Mouse (Mus musculus): Measurements from ENCODE around the gene Psmb5. TPM values are rescaled to one million over a fixed set of nuclear protein-coding genes. Genes with fewer than 3 reads are reported as not detected.

The Psmb5 gene
- polyA plus RNA-seq, 1 experiment from 2014 or later = 251 TPM

DNA sequence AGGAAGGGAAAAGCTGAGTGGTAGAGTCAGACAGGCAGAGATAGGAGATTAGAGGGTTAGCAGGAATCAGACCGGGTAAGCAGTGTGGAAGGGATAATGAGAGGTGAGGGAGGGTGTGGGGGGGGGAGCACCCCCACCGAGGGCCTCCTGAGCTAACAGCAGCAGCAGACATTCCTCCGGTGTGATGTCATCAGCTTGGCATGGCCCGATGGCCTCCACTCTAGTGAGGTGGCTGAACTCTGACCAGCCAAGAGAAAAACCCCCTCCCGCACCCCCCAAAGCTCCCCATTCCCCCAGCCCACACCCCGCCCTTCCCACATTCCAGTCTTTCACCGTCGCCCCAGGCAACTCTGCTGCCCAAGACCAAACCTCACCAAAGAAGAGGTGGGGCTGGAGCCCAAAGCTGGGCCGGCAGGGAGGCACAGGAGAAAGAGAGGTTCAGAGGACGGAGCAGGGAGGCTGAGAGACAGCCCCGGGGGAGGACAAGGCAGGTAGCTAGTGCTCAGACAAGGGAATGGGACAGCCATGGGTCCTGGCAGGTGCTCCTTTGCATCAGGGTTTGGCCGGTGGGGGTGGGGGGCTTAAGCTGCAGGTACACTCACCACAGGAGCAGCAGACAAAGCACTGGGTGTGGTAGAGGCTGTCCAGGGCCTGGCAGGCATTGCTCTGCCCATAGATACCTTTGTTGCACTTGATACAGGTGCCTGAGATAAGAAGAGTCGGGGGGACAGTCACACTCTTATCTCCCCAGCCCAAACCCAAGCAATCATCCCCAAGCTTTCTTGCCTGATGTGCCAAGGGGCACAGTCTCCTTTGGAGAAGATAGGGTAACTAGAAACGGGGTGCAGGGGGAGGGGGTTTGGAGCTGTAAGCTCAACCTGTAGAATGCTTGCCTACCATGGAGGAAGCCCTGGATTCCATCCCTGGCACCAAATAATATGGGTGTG, 44.8 kb downstream of the Psmb5 start:
- Histone ChIP-seq H3K36me3 (ENCODE audit: insufficient read depth, low read length) (0 out of 2 replicates have a peak, but pooled peaks cover 6% of the 10 kb centered on the region), H3K4me2 (replicated peaks; ENCODE audit: low read depth, low read length) (peak overlapping the region; percentile 78), H3K4me1 (ENCODE audit: insufficient read depth, low read depth, low read length) (peaks cover 18% of the 10 kb centered on the region), H3K9ac (replicated peaks; ENCODE audit: low read depth) (no peak overlapping the region), H3K27ac (ENCODE audit: low read length) (peak overlapping the region; percentile 90), H3K27me3 (replicated peaks; ENCODE audit: insufficient read depth, low read length) (no peaks in the 10 kb centered on the region), H3K9me3 (ENCODE audit: low read length) (no peaks in the 10 kb centered on the region), H3K4me3 (ENCODE audit: low read depth, low read length) (no peak overlapping the region)
- TF ChIP-seq CTCF (IDR thresholded peaks at IDR 0.05) (no peak), EP300 (IDR thresholded peaks at IDR 0.05) (peak; percentile 27; the same call in 1 of the 2 replicates)
- 18% methylated on average over 14 of the region's 14 CpGs for WGBS
- peak; percentile 69 for ATAC-seq
- peak; percentile 90 for DNase-seq (ENCODE audit: low spot score)

DNA sequence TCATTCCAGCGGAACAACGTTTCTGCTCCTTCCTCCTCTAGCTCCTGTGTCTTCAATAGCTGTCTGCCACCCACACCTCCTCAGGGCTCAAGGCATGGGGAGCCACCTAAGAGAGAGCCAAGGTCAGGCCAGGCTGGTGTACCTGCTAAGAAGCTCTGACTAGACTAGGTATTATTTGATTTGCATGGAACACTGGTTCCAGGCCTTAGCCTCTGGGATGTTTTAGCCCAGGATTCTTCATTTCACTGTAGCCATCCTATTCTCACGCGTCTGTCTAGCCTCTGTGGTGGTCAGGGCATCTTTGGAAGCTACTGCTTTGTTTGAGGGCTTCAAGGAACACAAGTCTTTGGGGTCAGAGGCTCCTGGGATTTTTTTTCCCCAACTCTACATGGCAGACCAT, 45.7 kb downstream of the Psmb5 start:
- H3K4me3 ChIP-seq (ENCODE audit: low read depth, low read length) = no peak overlapping the region
- peak overlapping the region; percentile 90; the same call in 1 of the 2 replicates for H3K27ac ChIP-seq (ENCODE audit: low read length)
- DNase-seq (ENCODE audit: low spot score) (no peak), ATAC-seq (no peak)
- peaks cover 18% of the 10 kb centered on the region for H3K4me1 ChIP-seq (ENCODE audit: insufficient read depth, low read depth, low read length)
- H3K9ac ChIP-seq (replicated peaks; ENCODE audit: low read depth) = no peak overlapping the region
- H3K4me2 ChIP-seq (replicated peaks; ENCODE audit: low read depth, low read length) = no peak overlapping the region
- H3K9me3 ChIP-seq (ENCODE audit: low read length) = no peaks in the 10 kb centered on the region
- 0 out of 2 replicates have a peak, but pooled peaks cover 10% of the 10 kb centered on the region for H3K36me3 ChIP-seq (ENCODE audit: insufficient read depth, low read length)
- TF ChIP-seq EP300 (IDR thresholded peaks at IDR 0.05) = no peak
- TF ChIP-seq CTCF (IDR thresholded peaks at IDR 0.05) = no peak
- WGBS = 47% methylated on average over 4 of the region's 4 CpGs
- H3K27me3 ChIP-seq (replicated peaks; ENCODE audit: insufficient read depth, low read length) = no peaks in the 10 kb centered on the region

- peak overlapping the region; percentile 68 for H3K27ac ChIP-seq (ENCODE audit: low read length)
- DNase-seq (ENCODE audit: low spot score) = peak; percentile 25
- H3K27me3 ChIP-seq (replicated peaks; ENCODE audit: insufficient read depth, low read length) = no peaks in the 10 kb centered on the region
- peaks cover 15% of the 10 kb centered on the region for H3K4me1 ChIP-seq (ENCODE audit: insufficient read depth, low read depth, low read length)
- TF ChIP-seq CTCF (IDR thresholded peaks at IDR 0.05) = no peak
- no peak for TF ChIP-seq EP300 (IDR thresholded peaks at IDR 0.05)
- no peak overlapping the region for H3K4me3 ChIP-seq (ENCODE audit: low read depth, low read length)
- H3K9ac ChIP-seq (replicated peaks; ENCODE audit: low read depth) = no peak overlapping the region
- no peaks in the 10 kb centered on the region for H3K9me3 ChIP-seq (ENCODE audit: low read length)
- WGBS = 60% methylated on average over 17 of the region's 17 CpGs
- H3K4me2 ChIP-seq (replicated peaks; ENCODE audit: low read depth, low read length) = no peak overlapping the region
- H3K36me3 ChIP-seq (ENCODE audit: insufficient read depth, low read length) = 0 out of 2 replicates have a peak, but pooled peaks cover 12% of the 10 kb centered on the region
- peak; percentile 14; the same call in 1 of the 2 replicates for ATAC-seq
Measured at GRCm38 (mm10) chr14:54569451-54570392, 48.1 kb downstream of the Psmb5 start.

GRCm38 (mm10) chr14:54568694-54569414, 49.0 kb downstream of the Psmb5 start:
- TF ChIP-seq EP300 (IDR thresholded peaks at IDR 0.05) = no peak
- TF ChIP-seq CTCF (IDR thresholded peaks at IDR 0.05) = peak; percentile 88
- peaks cover 7% of the 10 kb centered on the region; the same call in 1 of the 2 replicates for H3K4me1 ChIP-seq (ENCODE audit: insufficient read depth, low read depth, low read length)
- peak overlapping the region; percentile 68 for H3K27ac ChIP-seq (ENCODE audit: low read length)
- no peak overlapping the region for H3K4me2 ChIP-seq (replicated peaks; ENCODE audit: low read depth, low read length)
- H3K36me3 ChIP-seq (ENCODE audit: insufficient read depth, low read length) = 0 out of 2 replicates have a peak, but pooled peaks cover 12% of the 10 kb centered on the region
- ATAC-seq (peak; percentile 16), DNase-seq (ENCODE audit: low spot score) (peak; percentile 89)
- no peak overlapping the region for H3K4me3 ChIP-seq (ENCODE audit: low read depth, low read length)
- no peaks in the 10 kb centered on the region for H3K9me3 ChIP-seq (ENCODE audit: low read length)
- H3K9ac ChIP-seq (replicated peaks; ENCODE audit: low read depth) = no peak overlapping the region
- 71% methylated on average over 15 of the region's 15 CpGs for WGBS
- no peaks in the 10 kb centered on the region for H3K27me3 ChIP-seq (replicated peaks; ENCODE audit: insufficient read depth, low read length)

MicroRNA genes within 50 kb of the gene (microRNA counts, 519-probe panel; counts per million panel counts)
- microRNA mmu-miR-686 = not detected

Small RNAs within 50 kb of the gene (microRNA-seq; reads per million reads assigned to microRNA genes)
- not detected for gene Mir686
- not detected for gene Mir6948

Other genes with a start within 250 kb of the Psmb5 start
- 20.7 and 24.3 TPM in 2 replicates for gene Slc7a7, start 200.2 kb downstream of the Psmb5 start, polyA plus RNA-seq (2015; fragmentation: Nextera tagmentation; extraction: Ambion mirVana)
- gene Mrpl52, start 191.1 kb downstream of the Psmb5 start, polyA plus RNA-seq (2015; fragmentation: Nextera tagmentation; extraction: Ambion mirVana) = 251 and 266 TPM in 2 replicates
- 150 and 155 TPM in 2 replicates for gene Mmp14, start 186.4 kb downstream of the Psmb5 start, polyA plus RNA-seq (2015; fragmentation: Nextera tagmentation; extraction: Ambion mirVana)
- gene Lrp10, start 153.9 kb downstream of the Psmb5 start, polyA plus RNA-seq (2015; fragmentation: Nextera tagmentation; extraction: Ambion mirVana) = 92.5 and 96.5 TPM in 2 replicates
- gene Rem2, start 141.9 kb downstream of the Psmb5 start, polyA plus RNA-seq (2015; fragmentation: Nextera tagmentation; extraction: Ambion mirVana) = 11.9 and 16.0 TPM in 2 replicates
- gene Prmt5, start 100.5 kb downstream of the Psmb5 start, polyA plus RNA-seq (2015; fragmentation: Nextera tagmentation; extraction: Ambion mirVana) = 21.2 and 24.3 TPM in 2 replicates
- gene Haus4, start 63.4 kb downstream of the Psmb5 start, polyA plus RNA-seq (2015; fragmentation: Nextera tagmentation; extraction: Ambion mirVana) = 22.1 and 24.2 TPM in 2 replicates
- gene Ajuba, start 40.5 kb downstream of the Psmb5 start, polyA plus RNA-seq (2015; fragmentation: Nextera tagmentation; extraction: Ambion mirVana) = 40.0 and 46.4 TPM in 2 replicates
- 3.8 and 6.2 TPM in 2 replicates for gene 4931414P19Rik, start 12.0 kb downstream of the Psmb5 start, polyA plus RNA-seq (2015; fragmentation: Nextera tagmentation; extraction: Ambion mirVana)
- 0.04 TPM in 1 of 2 replicates, not detected in the other for gene Psmb11, start 3.4 kb upstream of the Psmb5 start, polyA plus RNA-seq (2015; fragmentation: Nextera tagmentation; extraction: Ambion mirVana)
- gene Gm17606, start 22.9 kb upstream of the Psmb5 start, polyA plus RNA-seq (2015; fragmentation: Nextera tagmentation; extraction: Ambion mirVana) = not detected in 2 replicates
- gene Cdh24, start 23.3 kb upstream of the Psmb5 start, polyA plus RNA-seq (2015; fragmentation: Nextera tagmentation; extraction: Ambion mirVana) = 0.32 and 0.50 TPM in 2 replicates
- 63.0 and 67.5 TPM in 2 replicates for gene 1700123O20Rik, start 68.2 kb upstream of the Psmb5 start, polyA plus RNA-seq (2015; fragmentation: Nextera tagmentation; extraction: Ambion mirVana)
- 74.0 and 82.5 TPM in 2 replicates for gene Acin1, start 68.9 kb upstream of the Psmb5 start, polyA plus RNA-seq (2015; fragmentation: Nextera tagmentation; extraction: Ambion mirVana)
- 0.20 and 0.25 TPM in 2 replicates for gene Gm29776, start 80.8 kb upstream of the Psmb5 start, polyA plus RNA-seq (2015; fragmentation: Nextera tagmentation; extraction: Ambion mirVana)
- gene Cebpe, start 94.2 kb upstream of the Psmb5 start, polyA plus RNA-seq (2015; fragmentation: Nextera tagmentation; extraction: Ambion mirVana) = 0.58 and 0.69 TPM in 2 replicates
- gene Slc7a8, start 163.9 kb upstream of the Psmb5 start, polyA plus RNA-seq (2015; fragmentation: Nextera tagmentation; extraction: Ambion mirVana) = 1.2 TPM in 2 replicates
- gene Rnf212b, start 196.1 kb upstream of the Psmb5 start, polyA plus RNA-seq (2015; fragmentation: Nextera tagmentation; extraction: Ambion mirVana) = not detected in 2 replicates

Data from lung, postnatal 0 days (tissue).